Mouse (Mus musculus) kidney, embryonic 16.5 days (tissue): ENCODE measurements at regions not wholly inside any gene's neighbourhood (a gene's known extent, or its start where the extent isn't known, plus 50 kb on each side); places are given as distances from the start of the nearest gene placed in this dataset.

Experiments
- ATAC-seq: fragments of 200-750 bp; cut with Nextera tagmentation; 2 replicates; pipeline ENCODE4 v1.8.0; 2017; ENCODE audit warnings: moderate TSS enrichment; ENCODE audit not compliant: low FRiP score, low TSS enrichment
- H3K27ac ChIP-seq: fragments of 300-500 bp; sonication (generic); 2 replicates; pipeline ENCODE4 v1.5.1; 2014; ENCODE audit warnings: low read length
- H3K27me3 ChIP-seq: fragments of 300-500 bp; sonication (generic); 2 replicates; pipeline ENCODE4 v1.6.1; 2014; ENCODE audit warnings: low read length, control low read depth, mixed read lengths; ENCODE audit not compliant: insufficient read depth
- H3K36me3 ChIP-seq: fragments of 300-500 bp; sonication (generic); 2 replicates; pipeline ENCODE4 v1.6.1; 2014; ENCODE audit warnings: low read length, control low read depth, mixed read lengths; ENCODE audit not compliant: insufficient read depth
- H3K4me1 ChIP-seq: fragments of 300-500 bp; sonication (generic); 2 replicates; pipeline ENCODE4 v1.6.1; 2014; ENCODE audit warnings: low read length, control low read depth, mixed read lengths; ENCODE audit not compliant: insufficient read depth
- H3K4me2 ChIP-seq: fragments of 300-500 bp; sonication (generic); replicated peaks from 2 replicates; pipeline ENCODE4 v1.6.1; 2014; ENCODE audit warnings: low read depth, low read length
- H3K4me3 ChIP-seq: fragments of 300-500 bp; sonication (generic); 2 replicates; pipeline ENCODE4 v1.5.1; 2014; ENCODE audit warnings: mild to moderate bottlenecking, low read length
- H3K9ac ChIP-seq: fragments of 300-500 bp; sonication (generic); replicated peaks from 2 replicates; pipeline ENCODE4 v1.6.1; 2014; ENCODE audit warnings: low read length
- H3K9me3 ChIP-seq: fragments of 300-500 bp; sonication (generic); 2 replicates; pipeline ENCODE4 v1.6.1; 2016; ENCODE audit warnings: low read length, control low read depth
- WGBS: fragments of 180-500 bp; shearing (Covaris S2); extraction: QIAGEN DNeasy Blood & Tissue Kit; methylation state at CpG from one replicate; pipeline ENCODE4 v1.1.7; 2014; 5-methylcytosine and 5-hydroxymethylcytosine counted together

GRCm38 (mm10) chr13:119280622-119281021 lies 147.8 kb upstream of the Paip1 start:
- no peaks in the 10 kb centered on the region for H3K4me1 ChIP-seq
- no peaks in the 10 kb centered on the region for H3K9me3 ChIP-seq
- no peak overlapping the region for H3K27ac ChIP-seq
- H3K27me3 ChIP-seq, result no peaks in the 10 kb centered on the region
- ATAC-seq, result no peak
- 72% methylated on average over 5 of the region's 5 CpGs for WGBS
- H3K36me3 ChIP-seq, result no peaks in the 10 kb centered on the region
- no peak overlapping the region for H3K4me3 ChIP-seq
- no peak overlapping the region for H3K9ac ChIP-seq
- no peak overlapping the region for H3K4me2 ChIP-seq

GRCm38 (mm10) chr13:119283448-119283847 lies 145.0 kb upstream of the Paip1 start:
- no peaks in the 10 kb centered on the region for H3K36me3 ChIP-seq
- H3K4me2 ChIP-seq, result no peak overlapping the region
- no peak overlapping the region for H3K9ac ChIP-seq
- H3K9me3 ChIP-seq, result no peaks in the 10 kb centered on the region
- H3K4me3 ChIP-seq, result no peak overlapping the region
- no peaks in the 10 kb centered on the region for H3K27me3 ChIP-seq
- peak; percentile 31; the same call in 1 of the 2 replicates for ATAC-seq
- 45% methylated on average over 6 of the region's 6 CpGs for WGBS
- H3K27ac ChIP-seq, result no peak overlapping the region
- no peaks in the 10 kb centered on the region for H3K4me1 ChIP-seq

GRCm38 (mm10) chr13:119309238-119309637 lies 119.2 kb upstream of the Paip1 start:
- no peak for ATAC-seq
- 79% methylated on average over 1 of the region's 1 CpGs for WGBS
- Histone ChIP-seq H3K27me3 (no peaks in the 10 kb centered on the region), H3K4me1 (no peaks in the 10 kb centered on the region), H3K4me2 (no peak overlapping the region), H3K27ac (no peak overlapping the region), H3K36me3 (no peaks in the 10 kb centered on the region), H3K9ac (no peak overlapping the region), H3K4me3 (no peak overlapping the region), H3K9me3 (no peaks in the 10 kb centered on the region)

GRCm38 (mm10) chr13:119310013-119310412 lies 118.4 kb upstream of the Paip1 start:
- Histone ChIP-seq H3K9me3 (no peaks in the 10 kb centered on the region), H3K27me3 (no peaks in the 10 kb centered on the region), H3K4me3 (no peak overlapping the region), H3K4me2 (no peak overlapping the region), H3K27ac (no peak overlapping the region), H3K36me3 (no peaks in the 10 kb centered on the region), H3K4me1 (no peaks in the 10 kb centered on the region), H3K9ac (no peak overlapping the region)
- ATAC-seq, result no peak
- WGBS, result 91% methylated on average over 3 of the region's 3 CpGs

- no peaks in the 10 kb centered on the region for H3K27me3 ChIP-seq
- H3K36me3 ChIP-seq, result no peaks in the 10 kb centered on the region
- no peak for ATAC-seq
- no peak overlapping the region for H3K9ac ChIP-seq
- H3K4me1 ChIP-seq, result no peaks in the 10 kb centered on the region
- no peaks in the 10 kb centered on the region for H3K9me3 ChIP-seq
- H3K4me3 ChIP-seq, result no peak overlapping the region
- no peak overlapping the region for H3K27ac ChIP-seq
- 80% methylated on average over 3 of the region's 3 CpGs for WGBS
- H3K4me2 ChIP-seq, result no peak overlapping the region
Observed at GRCm38 (mm10) chr13:119314356-119314755, 114.0 kb upstream of the Paip1 start.

GRCm38 (mm10) chr13:119318358-119318757 lies 110.0 kb upstream of the Paip1 start:
- Histone ChIP-seq H3K9ac (no peak overlapping the region), H3K9me3 (no peaks in the 10 kb centered on the region), H3K4me3 (no peak overlapping the region), H3K27me3 (no peaks in the 10 kb centered on the region), H3K4me2 (no peak overlapping the region), H3K4me1 (no peaks in the 10 kb centered on the region), H3K36me3 (no peaks in the 10 kb centered on the region), H3K27ac (no peak overlapping the region)
- no peak for ATAC-seq
- 90% methylated on average over 1 of the region's 1 CpGs for WGBS

GRCm38 (mm10) chr13:119325510-119325909 lies 102.9 kb upstream of the Paip1 start:
- no peak overlapping the region for H3K4me3 ChIP-seq
- H3K36me3 ChIP-seq, result no peaks in the 10 kb centered on the region
- H3K9ac ChIP-seq, result no peak overlapping the region
- WGBS, result 86% methylated on average over 2 of the region's 2 CpGs
- no peaks in the 10 kb centered on the region for H3K9me3 ChIP-seq
- H3K27me3 ChIP-seq, result no peaks in the 10 kb centered on the region
- ATAC-seq, result no peak
- H3K4me1 ChIP-seq, result no peaks in the 10 kb centered on the region
- no peak overlapping the region for H3K27ac ChIP-seq
- no peak overlapping the region for H3K4me2 ChIP-seq

GRCm38 (mm10) chr13:119326877-119327625 lies 101.3 kb upstream of the Paip1 start:
- Histone ChIP-seq H3K27ac (no peak overlapping the region), H3K9me3 (no peaks in the 10 kb centered on the region), H3K36me3 (no peaks in the 10 kb centered on the region), H3K4me2 (no peak overlapping the region), H3K9ac (no peak overlapping the region), H3K4me1 (no peaks in the 10 kb centered on the region), H3K4me3 (no peak overlapping the region), H3K27me3 (no peaks in the 10 kb centered on the region)
- 76% methylated on average over 5 of the region's 5 CpGs for WGBS
- no peak for ATAC-seq

- Histone ChIP-seq H3K4me3 (no peak overlapping the region), H3K9me3 (no peaks in the 10 kb centered on the region), H3K4me1 (no peaks in the 10 kb centered on the region), H3K36me3 (no peaks in the 10 kb centered on the region), H3K4me2 (no peak overlapping the region), H3K27ac (no peak overlapping the region), H3K9ac (no peak overlapping the region), H3K27me3 (no peaks in the 10 kb centered on the region)
- 58% methylated on average over 4 of the region's 4 CpGs for WGBS
- ATAC-seq, result no peak
Observed at GRCm38 (mm10) chr13:119328731-119329130, 99.7 kb upstream of the Paip1 start.

- Histone ChIP-seq H3K36me3 (peaks cover 8% of the 10 kb centered on the region; the same call in 1 of the 2 replicates), H3K9ac (no peak overlapping the region), H3K27ac (no peak overlapping the region), H3K4me1 (no peaks in the 10 kb centered on the region), H3K4me3 (no peak overlapping the region), H3K4me2 (no peak overlapping the region), H3K9me3 (no peaks in the 10 kb centered on the region), H3K27me3 (no peaks in the 10 kb centered on the region)
- ATAC-seq, result no peak
- 92% methylated on average over 3 of the region's 3 CpGs for WGBS
Observed at GRCm38 (mm10) chr13:119331815-119332214, 96.6 kb upstream of the Paip1 start.
